Mouse (Mus musculus) layer of hippocampus, postnatal 10 days (tissue): ENCODE results near the gene Acad10. TPM values are rescaled to one million over a fixed set of nuclear protein-coding genes. Genes with fewer than 3 reads are reported as not detected.

Experiments used
- DNase-seq, 2 experiments: peaks; one replicate each; pipeline ENCODE4 v3.0.0; 2021; ENCODE audit warnings: low spot score in 2 of 2
- total RNA-seq, 2 experiments: library from RNA; stranded (reverse); gene quantifications; 2 replicates each; pipeline ENCODE4 v1.2.3; 2021

The Acad10 gene
- total RNA-seq, 2 experiments from 2014 or later, result 2.6 to 3.3 TPM

DNA sequence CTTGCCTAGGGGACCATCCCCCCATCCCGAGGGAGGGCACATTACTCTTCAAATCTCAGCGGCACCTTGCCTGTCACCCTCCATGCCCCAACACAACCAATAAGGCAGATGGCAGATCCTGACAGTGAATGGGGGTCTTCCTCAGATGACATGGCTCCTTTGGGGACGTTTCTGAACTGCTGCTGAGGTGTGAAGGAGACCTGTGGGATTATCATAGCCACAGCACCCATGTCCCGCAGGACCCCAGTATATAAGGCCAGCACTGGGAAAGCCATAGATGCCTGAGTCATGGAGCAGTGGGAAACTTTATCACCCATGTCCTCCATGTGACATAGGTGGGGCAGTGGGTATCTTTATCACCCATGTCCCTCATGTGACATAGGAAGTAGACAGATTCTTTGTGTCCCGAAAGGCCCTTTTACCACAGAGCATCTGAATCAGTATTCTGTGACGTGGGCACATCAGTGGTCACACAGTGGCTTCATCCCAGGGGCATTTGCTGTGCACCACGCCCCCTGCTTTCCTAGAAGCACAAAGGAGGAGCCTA, 62.2 kb downstream of the Acad10 start:
- no peak for DNase-seq

- no peak for DNase-seq
These were observed 63.0 kb downstream of the Acad10 start for GRCm38 (mm10) chr5:121597332-121597731.

DNA sequence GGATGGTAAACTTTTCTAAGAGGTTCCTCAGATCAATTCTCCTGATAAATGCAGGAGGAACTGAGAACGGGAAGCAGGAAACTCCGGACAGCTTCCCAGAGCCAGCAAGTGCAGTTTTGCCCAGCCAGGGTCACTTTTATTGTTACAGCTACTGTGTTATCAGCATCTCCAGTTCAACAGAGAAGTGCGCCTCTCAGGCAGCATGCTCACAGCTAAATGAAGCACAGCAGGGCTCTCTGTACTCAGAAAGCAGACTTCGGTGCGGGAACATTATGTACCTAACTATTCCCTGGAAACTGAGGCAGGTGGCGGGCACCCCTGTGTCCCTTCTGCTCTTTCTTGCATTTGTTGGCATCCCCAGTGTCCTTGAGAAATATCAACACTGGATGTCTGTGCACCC, 64.1 kb downstream of the Acad10 start:
- DNase-seq, result no peak

- DNase-seq, result no peak
These were observed 64.6 kb downstream of the Acad10 start for GRCm38 (mm10) chr5:121595758-121596157.

- DNase-seq, result no peak
These were observed 65.5 kb downstream of the Acad10 start for GRCm38 (mm10) chr5:121594714-121595313.

DNA sequence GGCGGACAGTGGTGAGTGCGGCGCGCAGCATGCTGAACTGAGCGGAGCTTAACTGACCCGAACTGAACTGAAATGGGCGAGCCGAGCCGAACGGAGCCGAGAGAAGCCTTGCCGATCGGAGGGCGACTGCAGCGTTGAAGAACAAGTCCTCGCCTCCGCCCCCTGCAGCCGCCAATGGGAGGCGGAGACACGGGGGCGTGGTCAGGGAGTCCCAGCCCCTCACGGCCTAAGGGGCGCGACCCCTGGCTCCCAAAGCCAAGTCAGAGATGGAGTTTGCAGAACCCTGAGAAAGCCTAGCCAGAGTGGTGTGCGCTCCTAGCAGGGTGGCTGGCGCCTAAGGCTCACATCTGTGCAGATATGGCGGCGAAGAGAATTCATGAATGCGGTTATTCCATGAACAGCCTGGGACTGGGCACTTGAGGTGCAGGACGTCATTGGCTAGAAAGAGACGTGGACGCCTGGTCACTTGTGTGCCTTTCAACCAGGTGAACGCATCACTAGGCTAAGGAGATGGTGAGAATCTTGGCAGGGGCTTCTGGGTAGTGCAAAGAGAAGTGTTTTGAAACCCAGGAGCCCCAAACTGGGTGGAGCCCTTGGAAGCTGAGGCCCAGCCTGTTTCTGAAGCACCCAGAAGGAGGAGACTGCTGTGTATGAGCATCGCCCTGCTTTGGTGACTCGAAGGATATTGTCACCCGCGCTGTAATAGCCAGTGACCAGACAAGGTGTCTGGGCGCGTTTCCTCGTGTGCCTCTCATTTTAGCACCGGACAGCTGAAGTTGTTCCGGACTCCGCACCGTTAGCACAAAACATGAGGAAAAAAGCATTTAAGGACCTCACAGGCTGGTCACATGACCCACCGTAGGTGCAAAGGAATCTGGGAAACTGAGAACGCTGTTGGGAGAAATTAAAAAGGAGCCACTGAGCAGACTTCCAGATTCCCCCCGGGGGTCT, 66.6 kb downstream of the Acad10 start, which contains the start of gene Aldh2:
Gene Aldh2 (minus strand): TSS at position 374 of the 951 bp plus-strand sequence.
- DNase-seq, result peak; percentile 77 to 82

GRCm38 (mm10) chr5:121592816-121593407, 67.4 kb downstream of the Acad10 start:
- DNase-seq, result no peak

GRCm38 (mm10) chr5:121592064-121592815, 68.1 kb downstream of the Acad10 start:
- DNase-seq, result no peak

- peak in 1 of 2 experiments; percentile 14 for DNase-seq
These were observed 68.8 kb downstream of the Acad10 start for GRCm38 (mm10) chr5:121591417-121592063.

GRCm38 (mm10) chr5:121589928-121590327, 70.4 kb downstream of the Acad10 start:
- DNase-seq, result no peak

GRCm38 (mm10) chr5:121586400-121587039, 73.8 kb downstream of the Acad10 start:
- no peak for DNase-seq

DNA sequence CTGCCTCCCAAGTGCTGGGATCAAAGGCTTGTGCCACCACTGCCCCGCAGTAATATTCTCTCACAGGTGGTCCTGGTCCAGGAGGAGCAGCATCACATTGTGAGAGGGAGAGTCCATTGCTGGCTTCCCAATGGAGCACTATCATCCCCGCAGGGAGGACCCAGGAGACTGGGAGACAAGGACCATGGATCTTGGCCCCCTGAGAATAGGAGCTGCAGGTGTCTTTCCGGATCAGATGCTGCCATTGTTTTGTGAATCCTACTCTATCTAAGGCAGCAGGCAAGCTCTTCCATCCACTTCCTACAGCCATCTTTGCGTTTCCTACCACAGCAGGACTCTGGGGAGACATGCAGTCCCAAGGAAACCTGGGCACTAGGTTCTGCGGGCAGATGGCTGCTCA, 74.6 kb downstream of the Acad10 start:
- no peak for DNase-seq

GRCm38 (mm10) chr5:121585005-121585404, 75.3 kb downstream of the Acad10 start:
- DNase-seq, result no peak

DNA sequence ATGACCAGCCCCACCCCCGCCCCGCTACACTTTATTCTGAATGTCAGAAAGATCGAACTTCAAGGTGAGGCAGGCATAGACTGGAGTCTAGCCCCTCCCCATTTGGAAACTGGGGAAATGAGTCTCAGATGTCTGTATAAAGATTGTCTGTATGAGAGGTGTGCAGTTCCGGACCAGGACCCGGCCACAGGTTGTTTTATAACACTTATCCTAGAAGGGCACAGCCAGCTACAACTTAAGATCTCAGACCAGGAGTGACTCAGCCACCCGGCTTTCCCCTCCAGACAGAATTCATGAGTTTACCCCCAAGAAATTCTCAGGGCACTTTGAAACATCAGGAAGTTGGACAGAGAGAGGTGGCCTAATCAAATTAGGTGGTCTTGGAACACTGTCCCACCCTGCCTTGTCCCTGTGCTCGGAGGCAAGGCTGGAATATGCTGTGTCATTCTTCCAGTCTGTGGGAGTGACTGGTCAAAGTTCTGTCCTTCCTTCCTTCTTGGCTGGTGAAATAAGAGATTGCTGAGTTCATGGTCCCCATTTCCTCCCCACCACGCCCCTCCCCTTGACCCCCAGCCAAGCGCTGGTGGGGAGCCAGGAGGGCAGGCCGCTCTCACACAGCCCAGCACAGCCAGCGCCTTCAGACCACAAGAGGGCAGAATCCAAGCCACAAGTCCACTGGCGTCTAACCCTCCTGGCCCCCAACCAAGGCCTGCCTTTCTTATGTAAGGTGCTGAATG, 76.4 kb downstream of the Acad10 start:
- peak; percentile 76 to 81 for DNase-seq

DNA sequence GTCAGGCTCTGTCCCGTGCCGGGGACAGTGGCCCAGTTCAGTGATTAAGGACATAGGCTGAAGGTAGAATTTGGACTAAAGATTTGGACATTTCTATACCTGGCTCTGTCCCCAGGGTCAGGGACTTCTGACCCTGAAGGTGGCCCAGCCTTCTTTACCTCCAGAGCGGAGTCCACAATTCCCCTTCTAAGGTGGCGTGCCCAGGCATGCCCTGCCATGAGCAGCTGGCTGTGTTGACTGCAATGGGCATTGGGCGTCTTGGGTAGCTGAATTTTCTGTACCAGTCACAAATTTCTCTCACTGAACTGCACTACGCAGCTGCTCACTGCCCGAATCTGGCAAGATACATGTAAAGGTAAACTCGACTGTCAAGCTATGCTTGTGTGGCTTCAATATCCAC, 78.4 kb downstream of the Acad10 start:
- DNase-seq, result no peak

DNA sequence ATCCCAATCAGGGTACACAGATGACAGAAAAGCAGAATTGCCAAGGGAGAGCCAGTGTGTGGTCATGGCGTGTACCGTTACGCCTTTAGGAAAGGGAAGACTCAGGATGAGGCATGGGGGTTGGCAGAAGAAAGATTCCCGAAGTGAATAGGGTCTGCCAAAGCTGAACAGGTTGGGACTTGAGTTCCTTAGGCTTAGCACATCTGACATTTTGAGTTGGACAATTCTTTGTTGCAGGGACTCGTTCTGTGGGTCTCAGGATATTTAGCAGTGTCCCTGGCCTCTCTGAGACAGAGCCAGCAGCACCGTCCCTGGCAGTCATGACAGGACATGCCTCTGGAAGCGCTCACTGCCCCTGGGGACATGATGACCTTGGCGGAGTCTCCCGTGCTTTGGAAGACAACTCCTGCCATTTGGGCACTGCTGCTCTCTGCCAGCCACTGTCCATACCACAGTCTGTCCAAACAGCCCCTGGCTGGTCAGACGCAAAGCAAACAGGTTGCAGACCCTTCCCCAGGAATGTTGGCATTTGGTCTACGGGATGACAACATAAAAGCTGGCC, 83.3 kb downstream of the Acad10 start:
- no peak for DNase-seq

- DNase-seq, result no peak
These were observed 84.4 kb downstream of the Acad10 start for GRCm38 (mm10) chr5:121575867-121576266.

DNA sequence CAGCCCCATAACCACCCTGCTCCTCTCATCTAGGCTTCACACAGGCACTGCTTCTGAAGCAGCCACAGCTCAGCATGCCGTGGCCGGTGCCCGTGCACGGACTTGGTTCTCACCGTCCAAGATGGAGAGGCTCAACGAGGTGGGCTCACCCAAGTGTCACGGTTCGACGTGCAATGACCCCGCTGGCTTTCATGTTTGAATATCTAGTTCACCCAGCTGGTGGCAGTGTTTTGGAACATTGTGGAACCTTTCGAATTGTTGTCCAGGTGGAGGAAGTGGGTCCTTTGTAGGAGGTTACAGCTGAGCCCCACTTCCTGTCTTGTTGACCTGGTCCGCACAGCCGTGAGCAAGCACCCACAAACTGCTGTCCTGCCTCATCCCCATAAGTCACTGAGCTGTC, 86.2 kb downstream of the Acad10 start:
- no peak for DNase-seq
